Mouse (Mus musculus) colon, adult 2 months (tissue): ENCODE measurements around the gene Vmn2r82. TPM values are rescaled to one million over a fixed set of nuclear protein-coding genes. Genes with fewer than 3 reads are reported as not detected.

Source experiments
- polyA plus RNA-seq: library from polyadenylated mRNA; depleted of rRNA; stranded (reverse); fragments of >200 nt; gene quantifications from 2 replicates; pipeline ENCODE4 v1.2.3, GENCODE M21; 2012; rRNA removed

Gene Vmn2r82
- not detected in 2 replicates for polyA plus RNA-seq

GRCm38 (mm10) chr10:79356220-79356619, at the start of gene Vmn2r82:
Gene Vmn2r82, plus strand, starts transcription at chr10:79356520.

Other genes starting within 250 kb of the Vmn2r82 start
- gene Vmn2r80, start 207.8 kb upstream of the Vmn2r82 start, polyA plus RNA-seq = not detected in 2 replicates
- gene Vmn2r81, start 108.8 kb upstream of the Vmn2r82 start, polyA plus RNA-seq = not detected in 2 replicates
- gene Vmn2r83, start 112.2 kb downstream of the Vmn2r82 start, polyA plus RNA-seq = not detected in 2 replicates
- 211 and 290 TPM in 2 replicates for gene Plpp2, start 177.3 kb downstream of the Vmn2r82 start, polyA plus RNA-seq
- 105 and 110 TPM in 2 replicates for gene Mier2, start 198.7 kb downstream of the Vmn2r82 start, polyA plus RNA-seq
- not detected in 2 replicates for gene Theg, start 230.8 kb downstream of the Vmn2r82 start, polyA plus RNA-seq